Mouse (Mus musculus) testis, adult 2 months (tissue): ENCODE data around the gene Adamts20. TPM values are rescaled to one million over a fixed set of nuclear protein-coding genes. Genes with fewer than 3 reads are reported as not detected.
A peak's percentile ranks its signal among the peaks of the same experiment; 100 is the strongest.

ENCODE experiments used
- H3K27ac ChIP-seq: fragments of 200-500 bp; 2 replicates; pipeline ENCODE4 v1.5.1; 2012; ENCODE audit warnings: low read depth, low read length; ENCODE audit not compliant: control insufficient read depth, insufficient read depth
- H3K27me3 ChIP-seq: fragments of 200-500 bp; 2 replicates; pipeline ENCODE4 v1.6.1; 2012; ENCODE audit warnings: mild to moderate bottlenecking, low read length, moderate library complexity; ENCODE audit not compliant: control insufficient read depth, insufficient read depth
- H3K36me3 ChIP-seq: fragments of 200-500 bp; 2 replicates; pipeline ENCODE4 v1.6.1; 2012; ENCODE audit warnings: mild to moderate bottlenecking, low read length; ENCODE audit not compliant: control insufficient read depth, insufficient read depth
- H3K4me1 ChIP-seq: fragments of 200-500 bp; 2 replicates; pipeline ENCODE4 v1.6.1; 2012; ENCODE audit warnings: low read length; ENCODE audit not compliant: control insufficient read depth, insufficient read depth
- H3K4me3 ChIP-seq: fragments of 200-500 bp; 2 replicates; pipeline ENCODE4 v1.5.1; 2012; ENCODE audit warnings: low read depth, mild to moderate bottlenecking, low read length, moderate library complexity, mixed read lengths; ENCODE audit not compliant: control insufficient read depth
- CTCF ChIP-seq: fragments of 200-500 bp; IDR thresholded peaks from 2 replicates; pipeline ENCODE4 v1.5.1; 2012; ENCODE audit warnings: low read depth, mild to moderate bottlenecking, inconsistent platforms, low read length, moderate library complexity; ENCODE audit not compliant: control insufficient read depth, insufficient read depth, insufficient replicate concordance
- POLR2A ChIP-seq: fragments of 200-500 bp; IDR thresholded peaks from 2 replicates; pipeline ENCODE4 v1.6.1; 2012; ENCODE audit warnings: low read depth, mild to moderate bottlenecking, inconsistent platforms, low read length, moderate library complexity; ENCODE audit not compliant: control insufficient read depth
- polyA plus RNA-seq: library from polyadenylated mRNA; depleted of rRNA; stranded (reverse); fragments of >200 nt; gene quantifications from 2 replicates; pipeline ENCODE4 v1.2.3, GENCODE M21; 2012

Gene Adamts20
- polyA plus RNA-seq, 1 experiment = 1.5 TPM

GRCm38 (mm10) chr15:94307888-94308287, 157.3 kb downstream of the Adamts20 start:
- TF ChIP-seq POLR2A = no peak
- no peak for TF ChIP-seq CTCF
- no peak overlapping the region for H3K27ac ChIP-seq
- H3K27me3 ChIP-seq = no peaks in the 10 kb centered on the region
- no peak overlapping the region for H3K4me3 ChIP-seq
- H3K4me1 ChIP-seq = no peaks in the 10 kb centered on the region
- no peaks in the 10 kb centered on the region for H3K36me3 ChIP-seq

GRCm38 (mm10) chr15:94303151-94303550, 162.1 kb downstream of the Adamts20 start:
- no peak overlapping the region for H3K4me3 ChIP-seq

GRCm38 (mm10) chr15:94294084-94294483, 171.1 kb downstream of the Adamts20 start:
- Histone ChIP-seq H3K4me1 (no peaks in the 10 kb centered on the region), H3K27me3 (no peaks in the 10 kb centered on the region), H3K27ac (no peak overlapping the region), H3K4me3 (no peak overlapping the region), H3K36me3 (no peaks in the 10 kb centered on the region)
- TF ChIP-seq POLR2A = no peak
- no peak for TF ChIP-seq CTCF

More at GRCm38 (mm10) chr15:94303151-94303550, 162.1 kb downstream of the Adamts20 start:
- no peaks in the 10 kb centered on the region for H3K36me3 ChIP-seq
- H3K27me3 ChIP-seq = no peaks in the 10 kb centered on the region
- TF ChIP-seq POLR2A (no peak), CTCF (no peak)
- H3K27ac ChIP-seq = no peak overlapping the region
- H3K4me1 ChIP-seq = no peaks in the 10 kb centered on the region

GRCm38 (mm10) chr15:94288015-94288414, 177.2 kb downstream of the Adamts20 start:
- H3K36me3 ChIP-seq = no peaks in the 10 kb centered on the region
- no peak for TF ChIP-seq CTCF
- no peak for TF ChIP-seq POLR2A
- no peaks in the 10 kb centered on the region for H3K27me3 ChIP-seq
- H3K27ac ChIP-seq = no peak overlapping the region
- no peaks in the 10 kb centered on the region for H3K4me1 ChIP-seq
- H3K4me3 ChIP-seq = no peak overlapping the region

- TF ChIP-seq POLR2A (no peak), CTCF (no peak)
- Histone ChIP-seq H3K4me3 (no peak overlapping the region), H3K27me3 (no peaks in the 10 kb centered on the region), H3K36me3 (no peaks in the 10 kb centered on the region), H3K27ac (no peak overlapping the region), H3K4me1 (no peaks in the 10 kb centered on the region)
Measured at GRCm38 (mm10) chr15:94287495-94287894, 177.7 kb downstream of the Adamts20 start.

GRCm38 (mm10) chr15:94276418-94276817, 188.8 kb downstream of the Adamts20 start:
- TF ChIP-seq CTCF (no peak), POLR2A (no peak)
- Histone ChIP-seq H3K27ac (no peak overlapping the region), H3K27me3 (no peaks in the 10 kb centered on the region), H3K4me3 (no peak overlapping the region), H3K4me1 (no peaks in the 10 kb centered on the region), H3K36me3 (no peaks in the 10 kb centered on the region)

- Histone ChIP-seq H3K36me3 (no peaks in the 10 kb centered on the region), H3K4me1 (peaks cover 8% of the 10 kb centered on the region), H3K4me3 (no peak overlapping the region), H3K27me3 (no peaks in the 10 kb centered on the region), H3K27ac (no peak overlapping the region)
- TF ChIP-seq CTCF (peak; percentile 98), POLR2A (no peak)
Measured at GRCm38 (mm10) chr15:94265630-94266029, 199.6 kb downstream of the Adamts20 start.

- TF ChIP-seq CTCF (no peak), POLR2A (no peak)
- H3K27ac ChIP-seq = no peak overlapping the region
- H3K27me3 ChIP-seq = no peaks in the 10 kb centered on the region
- no peaks in the 10 kb centered on the region for H3K36me3 ChIP-seq
- H3K4me1 ChIP-seq = peaks cover 5% of the 10 kb centered on the region
- no peak overlapping the region for H3K4me3 ChIP-seq
Measured at GRCm38 (mm10) chr15:94264497-94264879, 200.7 kb downstream of the Adamts20 start.
